In the genomic region with DNA sequence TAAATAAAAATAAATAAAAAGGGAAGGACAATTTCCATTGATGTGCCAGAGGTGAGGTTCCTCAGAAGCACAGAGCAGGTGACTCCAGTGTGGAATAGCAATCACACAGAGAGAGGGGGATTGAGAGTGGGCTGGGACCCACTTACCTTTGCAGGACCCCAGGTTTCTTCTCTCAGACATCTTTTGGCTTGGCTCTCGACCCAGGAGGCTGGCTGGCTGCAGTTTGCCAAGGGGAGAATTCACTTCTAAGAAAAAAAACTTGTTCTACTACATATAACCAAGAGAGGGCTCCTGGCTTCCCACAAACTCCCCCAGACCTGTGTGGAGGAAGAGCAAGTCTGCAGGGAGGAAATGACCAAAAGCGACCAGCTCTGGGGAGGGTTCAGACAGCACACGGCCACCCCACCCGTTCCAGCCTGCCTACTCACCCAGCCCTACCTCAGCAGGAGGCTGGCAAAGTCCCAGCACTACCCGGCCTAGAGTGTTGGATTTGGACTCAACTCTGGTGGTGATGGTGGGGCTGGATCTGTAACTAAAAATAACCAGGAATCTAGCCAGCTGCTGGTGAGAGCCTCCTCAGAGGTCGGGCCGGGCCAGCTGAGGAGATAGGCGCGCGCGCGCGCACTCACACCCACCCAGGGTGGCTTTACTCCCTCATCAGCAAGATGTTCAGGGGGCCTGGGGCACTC, we compare ENCODE assay signal across 9 mouse cellular contexts. TPM values are rescaled to one million over a fixed set of nuclear protein-coding genes. Genes with fewer than 3 reads are reported as not detected.
DNase-seq lines count a peak whose midpoint lies in the region; ATAC-seq and TF ChIP-seq lines count a peak whose summit lies in the region.
"Had no signal": no experiment of that assay in that cellular context is flagged by ENCODE, and none has a peak within 500 bp of the region (broad histone marks: within the 10 kb centered on the region; RNA-seq: fewer than 3 reads in every experiment).

No protein-coding gene starts in this region.

- WGBS in embryonic facial prominence, embryonic 13.5 days = 31% methylated on average over 13 of the region's 13 CpGs
- WGBS in heart, embryonic 15.5 days = 5% methylated on average over 13 of the region's 13 CpGs

- ATAC-seq in embryonic facial prominence, embryonic 13.5 days (ENCODE audit: insufficient number of reproducible peaks, insufficient read depth, low FRiP score, low TSS enrichment, low read depth) = no peak
- ATAC-seq in heart, embryonic 15.5 days (replicated peaks; ENCODE audit: insufficient number of reproducible peaks, insufficient read depth, low FRiP score, low read depth) = peak; percentile 14; the same call in 1 of the 2 replicates

- DNase-seq in 3134 (ENCODE audit: extremely low read depth, insufficient read length, low spot score) = peak; percentile 80
- DNase-seq in MEL (ENCODE audit: low read depth, low spot score) = peak; percentile 44
- DNase-seq in kidney, postnatal 14 days = peak; percentile 71
- peak; percentile 75 to 86 for DNase-seq in lung, postnatal 4 days
- peak; percentile 79 for DNase-seq in testis, postnatal 10 days (ENCODE audit: low spot score)
- DNase-seq in thymus, postnatal 0 days (ENCODE audit: low spot score) = no peak

- peaks cover 27% of the 10 kb centered on the region for H3K79me2 ChIP-seq in MEL (ENCODE audit: control insufficient read depth, insufficient read depth, low read length, poor library complexity)

- no peak overlapping the region for H3K4me3 ChIP-seq in MEL (ENCODE audit: control insufficient read depth in 1 of 2, insufficient read depth in 1 of 2, low read depth in 2 of 2, low read length in 2 of 2)
- H3K4me3 ChIP-seq in embryonic facial prominence, embryonic 13.5 days = peak overlapping the region; percentile 94
- peak overlapping the region; percentile 59 for H3K4me3 ChIP-seq in heart, embryonic 15.5 days

- H3K9me3 ChIP-seq in MEL (replicated peaks; ENCODE audit: insufficient read depth, low read length) = no peaks in the 10 kb centered on the region
- H3K9me3 ChIP-seq in embryonic facial prominence, embryonic 13.5 days = no peaks in the 10 kb centered on the region
- H3K9me3 ChIP-seq in heart, embryonic 15.5 days (replicated peaks) = no peaks in the 10 kb centered on the region

- peak overlapping the region; percentile 100 for H3K27ac ChIP-seq in MEL (ENCODE audit: control insufficient read depth, low read depth, low read length)
- H3K27ac ChIP-seq in embryonic facial prominence, embryonic 13.5 days = peak overlapping the region; percentile 100
- H3K27ac ChIP-seq in heart, embryonic 15.5 days = peak overlapping the region; percentile 100

- no peaks in the 10 kb centered on the region for H3K27me3 ChIP-seq in MEL (ENCODE audit: control insufficient read depth in 1 of 2, insufficient read depth in 2 of 2, low read length in 2 of 2)
- no peaks in the 10 kb centered on the region for H3K27me3 ChIP-seq in embryonic facial prominence, embryonic 13.5 days
- no peaks in the 10 kb centered on the region for H3K27me3 ChIP-seq in heart, embryonic 15.5 days

- H3K9ac ChIP-seq in MEL (ENCODE audit: control insufficient read depth, low read depth, low read length, poor library complexity, severe bottlenecking) = peak overlapping the region; percentile 26; the same call in 1 of the 2 replicates
- H3K9ac ChIP-seq in embryonic facial prominence, embryonic 13.5 days = peak overlapping the region; percentile 100
- H3K9ac ChIP-seq in heart, embryonic 15.5 days = peak overlapping the region; percentile 81

- no peak for TF ChIP-seq POLR2A in MEL (IDR thresholded peaks at IDR 0.05; ENCODE audit: control insufficient read depth in 1 of 2, insufficient read depth in 1 of 2, low read depth in 1 of 2, low read length in 2 of 2, poor library complexity in 1 of 2)

- no peak for TF ChIP-seq RAD21 in MEL (IDR thresholded peaks at IDR 0.05; ENCODE audit: low read depth, low read length)

- H3K36me3 ChIP-seq in MEL (ENCODE audit: control insufficient read depth in 1 of 2, insufficient read depth in 2 of 2, low read length in 2 of 2) = peaks cover 0 to 34% of the 10 kb centered on the region in 2 experiments; a peak in 2 of 4 replicates
- H3K36me3 ChIP-seq in embryonic facial prominence, embryonic 13.5 days = peaks cover 8% of the 10 kb centered on the region
- no peaks in the 10 kb centered on the region for H3K36me3 ChIP-seq in heart, embryonic 15.5 days

- peak overlapping the region; percentile 99 for H3K4me2 ChIP-seq in embryonic facial prominence, embryonic 13.5 days
- peak overlapping the region; percentile 96 for H3K4me2 ChIP-seq in heart, embryonic 15.5 days

- TF ChIP-seq EP300 in MEL (IDR thresholded peaks at IDR 0.05; ENCODE audit: low read depth in 1 of 2, low read length in 2 of 2) = no peak

- TF ChIP-seq CTCF in MEL (IDR thresholded peaks at IDR 0.05 in 2 of 3, conservative IDR thresholded peaks at IDR 0.05 in 1 of 3; ENCODE audit: control insufficient read depth in 1 of 3, insufficient read depth in 1 of 3, low read depth in 2 of 3, low read length in 3 of 3, poor library complexity in 1 of 3, severe bottlenecking in 1 of 3) = no peak

- H3K4me1 ChIP-seq in MEL (ENCODE audit: control insufficient read depth in 1 of 2, insufficient read depth in 2 of 2, low read length in 2 of 2) = peaks cover 4 to 41% of the 10 kb centered on the region in 2 experiments; a peak in 3 of 4 replicates
- peaks cover 72% of the 10 kb centered on the region for H3K4me1 ChIP-seq in embryonic facial prominence, embryonic 13.5 days
- H3K4me1 ChIP-seq in heart, embryonic 15.5 days (replicated peaks) = peaks cover 74% of the 10 kb centered on the region

TF ChIP-seq in MEL, 35 proteins besides CTCF, POLR2A, EP300 and RAD21 (continues in another document):
- TF ChIP-seq MAFK (IDR thresholded peaks at IDR 0.05; ENCODE audit: borderline replicate concordance, low read depth, low read length) (no peak), TCF12 (IDR thresholded peaks at IDR 0.05; ENCODE audit: low read depth, low read length) (no peak), MYC (IDR thresholded peaks at IDR 0.05; ENCODE audit: low read depth, low read length) (no peak), POLR2AphosphoS2 (IDR thresholded peaks at IDR 0.05; ENCODE audit: low read length) (no peak), UBTF (IDR thresholded peaks at IDR 0.05; ENCODE audit: borderline replicate concordance, insufficient read depth, low read depth, low read length) (no peak), RCOR1 (IDR thresholded peaks at IDR 0.05; ENCODE audit: low read depth, low read length) (no peak), CHD1 (IDR thresholded peaks at IDR 0.05; ENCODE audit: low read depth, low read length) (no peak), CHD2 (IDR thresholded peaks at IDR 0.05; ENCODE audit: low read length) (no peak), ZMIZ1 (IDR thresholded peaks at IDR 0.05; ENCODE audit: low read depth, low read length) (no peak), E2F4 (IDR thresholded peaks at IDR 0.05; ENCODE audit: borderline replicate concordance, low read depth, low read length) (no peak), BHLHE40 (IDR thresholded peaks at IDR 0.05; ENCODE audit: borderline replicate concordance, low read depth, low read length) (no peak), NRF1 (IDR thresholded peaks at IDR 0.05; ENCODE audit: insufficient read depth, low read depth, low read length, poor library complexity, severe bottlenecking) (peak; percentile 61), GATA1 (IDR thresholded peaks at IDR 0.05; ENCODE audit: low read depth, low read length) (no peak), MEF2A (IDR thresholded peaks at IDR 0.05; ENCODE audit: extremely low read depth, insufficient replicate concordance, low read depth, low read length, poor library complexity, severe bottlenecking) (no peak), NELFE (IDR thresholded peaks at IDR 0.05; ENCODE audit: low read depth, low read length) (no peak), MAZ (IDR thresholded peaks at IDR 0.05; ENCODE audit: low read depth, low read length) (no peak), MXI1 (IDR thresholded peaks at IDR 0.05; ENCODE audit: low read depth, low read length) (0 out of 2 replicates have a peak, but pooled peaks have one; percentile 29), SIN3A (IDR thresholded peaks at IDR 0.05; ENCODE audit: low read length) (no peak), MYB (IDR thresholded peaks at IDR 0.05; ENCODE audit: low read depth, low read length) (no peak)

RNA-seq across cellular contexts. Expression of gene Rhof, which starts 1.8 kb away (rescaled TPM):
- total RNA-seq in MEL (2012; rRNA removed) = 2.5 and 4.1 TPM in 2 replicates
- 10 to 100 TPM in 1 of 2 experiments, not detected in 1; 10.4 TPM for polyA plus RNA-seq in MEL (2012; ENCODE audit: insufficient read depth in 1 of 2, insufficient read length in 2 of 2, low read depth in 1 of 2, low replicate concordance in 2 of 2, missing spikeins in 1 of 2)
- polyA plus RNA-seq in embryonic facial prominence, embryonic 13.5 days (2015; fragmentation: Nextera tagmentation; extraction: Ambion mirVana) = 5.6 and 6.6 TPM in 2 replicates
- 1.5 and 3.1 TPM in 2 replicates for polyA plus RNA-seq in heart, embryonic 15.5 days (2015; fragmentation: Nextera tagmentation; extraction: Ambion mirVana)
- polyA plus RNA-seq in thymus, postnatal 0 days (2015; fragmentation: Nextera tagmentation; extraction: Ambion mirVana) = 10.4 and 11.1 TPM in 2 replicates

RNA-seq across cellular contexts. Expression of gene Setd1b, which starts 7.7 kb away (rescaled TPM):
- 3.0 and 4.1 TPM in 2 replicates for total RNA-seq in MEL (2012; rRNA removed)
- polyA plus RNA-seq in MEL (2012; ENCODE audit: insufficient read depth in 1 of 2, insufficient read length in 2 of 2, low read depth in 1 of 2, low replicate concordance in 2 of 2, missing spikeins in 1 of 2) = 10 to 100 TPM in 1 of 2 experiments, not detected in 1; 23.5 TPM
- 12.3 and 13.0 TPM in 2 replicates for polyA plus RNA-seq in embryonic facial prominence, embryonic 13.5 days (2015; fragmentation: Nextera tagmentation; extraction: Ambion mirVana)
- polyA plus RNA-seq in heart, embryonic 15.5 days (2015; fragmentation: Nextera tagmentation; extraction: Ambion mirVana) = 6.0 and 6.9 TPM in 2 replicates
- 8.0 and 11.3 TPM in 2 replicates for polyA plus RNA-seq in thymus, postnatal 0 days (2015; fragmentation: Nextera tagmentation; extraction: Ambion mirVana)

RNA-seq across cellular contexts. Expression of gene Psmd9, which starts 34.9 kb away (rescaled TPM):
- 28.4 and 32.0 TPM in 2 replicates for total RNA-seq in MEL (2012; rRNA removed)
- 10 to 100 TPM in 1 of 2 experiments, not detected in 1; 54.6 TPM for polyA plus RNA-seq in MEL (2012; ENCODE audit: insufficient read depth in 1 of 2, insufficient read length in 2 of 2, low read depth in 1 of 2, low replicate concordance in 2 of 2, missing spikeins in 1 of 2)
- polyA plus RNA-seq in embryonic facial prominence, embryonic 13.5 days (2015; fragmentation: Nextera tagmentation; extraction: Ambion mirVana) = 95.3 and 107 TPM in 2 replicates
- 54.9 and 66.7 TPM in 2 replicates for polyA plus RNA-seq in heart, embryonic 15.5 days (2015; fragmentation: Nextera tagmentation; extraction: Ambion mirVana)
- 77.6 and 94.1 TPM in 2 replicates for polyA plus RNA-seq in thymus, postnatal 0 days (2015; fragmentation: Nextera tagmentation; extraction: Ambion mirVana)

RNA-seq across cellular contexts. Expression of gene Hpd, which starts 48.2 kb away (rescaled TPM):
- total RNA-seq in MEL (2012; rRNA removed) = not detected in 2 replicates
- polyA plus RNA-seq in MEL (2012; ENCODE audit: insufficient read depth in 1 of 2, insufficient read length in 2 of 2, low read depth in 1 of 2, low replicate concordance in 2 of 2, missing spikeins in 1 of 2) = not detected
- polyA plus RNA-seq in embryonic facial prominence, embryonic 13.5 days (2015; fragmentation: Nextera tagmentation; extraction: Ambion mirVana) = 0.65 TPM in 1 of 2 replicates, not detected in the other
- 0.37 TPM in 1 of 2 replicates, not detected in the other for polyA plus RNA-seq in heart, embryonic 15.5 days (2015; fragmentation: Nextera tagmentation; extraction: Ambion mirVana)
- polyA plus RNA-seq in thymus, postnatal 0 days (2015; fragmentation: Nextera tagmentation; extraction: Ambion mirVana) = 0.64 TPM in 1 of 2 replicates, not detected in the other
- total RNA-seq: common myeloid progenitor, adult 5-6 weeks had no signal

Comparison
In these comparisons a context has a peak if more than half of its experiments do, and no peak if none do; other contexts are left out.
1. H3K4me3 ChIP-seq: peak in embryonic facial prominence, embryonic 13.5 days (single experiment) and heart, embryonic 15.5 days (single experiment); none in MEL (0 of 2).
2. H3K9ac ChIP-seq: peak in every context shown above with its lines; median percentile 100 in embryonic facial prominence, embryonic 13.5 days; 81 in heart, embryonic 15.5 days; 26 in MEL.
3. Peak in every context shown above with its lines, with median percentiles within 50 percentile points of each other: H3K27ac ChIP-seq.